Mouse (Mus musculus) testis, adult 2 months (tissue): ENCODE measurements at regions not wholly inside any gene's neighbourhood (a gene's known extent, or its start where the extent isn't known, plus 50 kb on each side); places are given as distances from the start of the nearest gene placed in this dataset.

Experiments used
- H3K27ac ChIP-seq: fragments of 200-500 bp; 2 replicates; pipeline ENCODE4 v1.5.1; 2012; ENCODE audit warnings: low read depth, low read length; ENCODE audit not compliant: control insufficient read depth, insufficient read depth
- H3K27me3 ChIP-seq: fragments of 200-500 bp; 2 replicates; pipeline ENCODE4 v1.6.1; 2012; ENCODE audit warnings: mild to moderate bottlenecking, low read length, moderate library complexity; ENCODE audit not compliant: control insufficient read depth, insufficient read depth
- H3K36me3 ChIP-seq: fragments of 200-500 bp; 2 replicates; pipeline ENCODE4 v1.6.1; 2012; ENCODE audit warnings: mild to moderate bottlenecking, low read length; ENCODE audit not compliant: control insufficient read depth, insufficient read depth
- H3K4me1 ChIP-seq: fragments of 200-500 bp; 2 replicates; pipeline ENCODE4 v1.6.1; 2012; ENCODE audit warnings: low read length; ENCODE audit not compliant: control insufficient read depth, insufficient read depth
- H3K4me3 ChIP-seq: fragments of 200-500 bp; 2 replicates; pipeline ENCODE4 v1.5.1; 2012; ENCODE audit warnings: low read depth, mild to moderate bottlenecking, low read length, moderate library complexity, mixed read lengths; ENCODE audit not compliant: control insufficient read depth
- CTCF ChIP-seq: fragments of 200-500 bp; IDR thresholded peaks from 2 replicates; pipeline ENCODE4 v1.5.1; 2012; ENCODE audit warnings: low read depth, mild to moderate bottlenecking, inconsistent platforms, low read length, moderate library complexity; ENCODE audit not compliant: control insufficient read depth, insufficient read depth, insufficient replicate concordance
- POLR2A ChIP-seq: fragments of 200-500 bp; IDR thresholded peaks from 2 replicates; pipeline ENCODE4 v1.6.1; 2012; ENCODE audit warnings: low read depth, mild to moderate bottlenecking, inconsistent platforms, low read length, moderate library complexity; ENCODE audit not compliant: control insufficient read depth

GRCm38 (mm10) chr3:8310379-8311128 is 1299.3 kb downstream of the Zfp704 start:
- H3K36me3 ChIP-seq: no peaks in the 10 kb centered on the region
- no peak for TF ChIP-seq POLR2A
- no peak for TF ChIP-seq CTCF
- H3K4me1 ChIP-seq: no peaks in the 10 kb centered on the region
- H3K27me3 ChIP-seq: no peaks in the 10 kb centered on the region
- no peak overlapping the region for H3K4me3 ChIP-seq
- no peak overlapping the region for H3K27ac ChIP-seq

- Histone ChIP-seq H3K4me1 (no peaks in the 10 kb centered on the region), H3K4me3 (no peak overlapping the region), H3K27me3 (no peaks in the 10 kb centered on the region), H3K36me3 (no peaks in the 10 kb centered on the region), H3K27ac (no peak overlapping the region)
- TF ChIP-seq CTCF (no peak), POLR2A (no peak)
Measured at GRCm38 (mm10) chr3:8307296-8307695, 1302.6 kb downstream of the Zfp704 start.

GRCm38 (mm10) chr3:8304784-8305183 is 1305.1 kb downstream of the Zfp704 start:
- no peak overlapping the region for H3K27ac ChIP-seq
- no peaks in the 10 kb centered on the region for H3K36me3 ChIP-seq
- no peak overlapping the region for H3K4me3 ChIP-seq
- no peaks in the 10 kb centered on the region for H3K4me1 ChIP-seq
- TF ChIP-seq CTCF (no peak), POLR2A (no peak)
- no peaks in the 10 kb centered on the region for H3K27me3 ChIP-seq

- Histone ChIP-seq H3K36me3 (no peaks in the 10 kb centered on the region), H3K27me3 (no peaks in the 10 kb centered on the region), H3K4me1 (no peaks in the 10 kb centered on the region), H3K4me3 (no peak overlapping the region), H3K27ac (no peak overlapping the region)
- no peak for TF ChIP-seq CTCF
- no peak for TF ChIP-seq POLR2A
Measured at GRCm38 (mm10) chr3:8293036-8293435, 1316.8 kb downstream of the Zfp704 start.

GRCm38 (mm10) chr3:8289558-8289957 is 1320.3 kb downstream of the Zfp704 start:
- no peaks in the 10 kb centered on the region for H3K4me1 ChIP-seq
- H3K27ac ChIP-seq: no peak overlapping the region
- H3K27me3 ChIP-seq: no peaks in the 10 kb centered on the region
- no peak overlapping the region for H3K4me3 ChIP-seq
- no peak for TF ChIP-seq POLR2A
- no peak for TF ChIP-seq CTCF
- H3K36me3 ChIP-seq: no peaks in the 10 kb centered on the region

GRCm38 (mm10) chr3:8288437-8288836 is 1321.4 kb downstream of the Zfp704 start:
- no peak overlapping the region for H3K4me3 ChIP-seq
- no peaks in the 10 kb centered on the region for H3K4me1 ChIP-seq
- no peak for TF ChIP-seq CTCF
- H3K27ac ChIP-seq: no peak overlapping the region
- H3K27me3 ChIP-seq: no peaks in the 10 kb centered on the region
- no peaks in the 10 kb centered on the region for H3K36me3 ChIP-seq

- Histone ChIP-seq H3K4me3 (no peak overlapping the region), H3K4me1 (no peaks in the 10 kb centered on the region), H3K36me3 (no peaks in the 10 kb centered on the region), H3K27me3 (no peaks in the 10 kb centered on the region), H3K27ac (no peak overlapping the region)
- no peak for TF ChIP-seq CTCF
- no peak for TF ChIP-seq POLR2A
Measured at GRCm38 (mm10) chr3:8284655-8285428, 1325.0 kb downstream of the Zfp704 start.
